Mouse (Mus musculus) neural tube, embryonic 15.5 days (tissue): ENCODE measurements at regions not wholly inside any gene's neighbourhood (a gene's known extent, or its start where the extent isn't known, plus 50 kb on each side); places are given as distances from the start of the nearest gene placed in this dataset.

Experiments used
- ATAC-seq: fragments of 200-750 bp; cut with Nextera tagmentation; 2 replicates; pipeline ENCODE4 v1.8.0; 2017; ENCODE audit warnings: mild to moderate bottlenecking, moderate TSS enrichment, moderate library complexity; ENCODE audit not compliant: low FRiP score
- H3K27ac ChIP-seq: fragments of 300-500 bp; sonication (generic); replicated peaks from 2 replicates; pipeline ENCODE4 v1.5.1; 2015; ENCODE audit warnings: mild to moderate bottlenecking, inconsistent platforms
- H3K27me3 ChIP-seq: fragments of 300-500 bp; sonication (generic); replicated peaks from 2 replicates; pipeline ENCODE4 v1.6.1; 2015; ENCODE audit warnings: inconsistent platforms
- H3K36me3 ChIP-seq: fragments of 300-500 bp; sonication (generic); 2 replicates; pipeline ENCODE4 v1.6.1; 2015; ENCODE audit warnings: inconsistent platforms
- H3K4me1 ChIP-seq: fragments of 300-500 bp; sonication (generic); 2 replicates; pipeline ENCODE4 v1.6.1; 2015; ENCODE audit warnings: inconsistent platforms
- H3K4me2 ChIP-seq: fragments of 300-500 bp; sonication (generic); 2 replicates; pipeline ENCODE4 v1.6.1; 2015; ENCODE audit warnings: inconsistent platforms, mild to moderate bottlenecking, moderate library complexity
- H3K4me3 ChIP-seq: fragments of 300-500 bp; sonication (generic); replicated peaks from 2 replicates; pipeline ENCODE4 v1.5.1; 2015; ENCODE audit warnings: mild to moderate bottlenecking, inconsistent platforms
- H3K9ac ChIP-seq: fragments of 300-500 bp; sonication (generic); replicated peaks from 2 replicates; pipeline ENCODE4 v1.6.1; 2015; ENCODE audit warnings: mild to moderate bottlenecking, inconsistent platforms
- H3K9me3 ChIP-seq: fragments of 300-500 bp; sonication (generic); replicated peaks from 2 replicates; pipeline ENCODE4 v1.6.1; 2016; ENCODE audit warnings: inconsistent platforms
- WGBS: fragments of 180-500 bp; shearing (Covaris S2); methylation state at CpG from one replicate; pipeline ENCODE4 v1.1.7; 2015; ENCODE audit warnings: mixed read lengths; 5-methylcytosine and 5-hydroxymethylcytosine counted together

DNA sequence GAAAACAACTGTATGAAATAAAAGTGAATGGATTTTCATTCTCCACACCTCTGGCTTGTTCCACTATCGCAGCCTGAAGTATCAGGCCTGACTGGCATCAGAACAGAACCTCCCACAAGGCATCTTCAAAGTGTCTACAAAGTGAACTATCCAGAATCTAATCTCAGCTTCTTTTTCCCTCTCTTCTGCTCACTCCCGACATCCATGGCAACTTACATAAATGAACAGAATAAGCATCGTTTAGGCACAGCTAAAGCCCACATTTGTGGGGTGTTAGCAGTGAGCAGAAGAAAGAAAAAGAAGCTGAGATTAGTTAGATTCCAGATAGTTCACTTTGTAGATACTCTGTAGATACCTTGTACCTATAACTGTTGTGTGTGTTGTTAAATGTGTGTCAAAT is 182.0 kb downstream of the Lmo4 start:
- Histone ChIP-seq H3K36me3 (no peaks in the 10 kb centered on the region), H3K9ac (no peak overlapping the region), H3K4me2 (no peak overlapping the region), H3K27ac (no peak overlapping the region), H3K9me3 (no peaks in the 10 kb centered on the region), H3K4me1 (no peaks in the 10 kb centered on the region), H3K27me3 (no peaks in the 10 kb centered on the region), H3K4me3 (no peak overlapping the region)
- 90% methylated on average over 3 of the region's 3 CpGs for WGBS
- no peak for ATAC-seq

DNA sequence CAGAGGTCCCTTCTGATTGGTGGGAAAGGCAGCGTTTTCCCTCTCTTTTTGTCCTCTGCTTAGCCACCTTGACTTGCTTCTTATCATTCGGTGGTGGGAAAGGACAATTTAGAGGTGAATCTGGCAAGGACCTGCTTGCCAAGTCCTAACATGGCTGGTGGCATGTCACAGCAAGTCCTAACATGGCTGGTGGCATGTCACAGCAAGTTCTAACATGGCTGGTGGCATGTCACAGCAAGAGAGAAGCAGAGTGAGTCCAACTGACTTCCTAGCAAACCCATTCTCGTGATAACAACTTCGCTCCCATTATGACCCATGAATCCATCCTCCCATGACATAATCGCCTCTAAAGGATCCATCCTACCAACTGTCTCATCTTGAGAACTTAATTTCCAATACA is 183.1 kb downstream of the Lmo4 start:
- H3K27ac ChIP-seq = no peak overlapping the region
- H3K4me1 ChIP-seq = no peaks in the 10 kb centered on the region
- no peak overlapping the region for H3K4me2 ChIP-seq
- no peaks in the 10 kb centered on the region for H3K36me3 ChIP-seq
- H3K9me3 ChIP-seq = no peaks in the 10 kb centered on the region
- no peaks in the 10 kb centered on the region for H3K27me3 ChIP-seq
- no peak overlapping the region for H3K4me3 ChIP-seq
- H3K9ac ChIP-seq = no peak overlapping the region
- ATAC-seq = no peak
- WGBS = 93% methylated on average over 5 of the region's 5 CpGs

DNA sequence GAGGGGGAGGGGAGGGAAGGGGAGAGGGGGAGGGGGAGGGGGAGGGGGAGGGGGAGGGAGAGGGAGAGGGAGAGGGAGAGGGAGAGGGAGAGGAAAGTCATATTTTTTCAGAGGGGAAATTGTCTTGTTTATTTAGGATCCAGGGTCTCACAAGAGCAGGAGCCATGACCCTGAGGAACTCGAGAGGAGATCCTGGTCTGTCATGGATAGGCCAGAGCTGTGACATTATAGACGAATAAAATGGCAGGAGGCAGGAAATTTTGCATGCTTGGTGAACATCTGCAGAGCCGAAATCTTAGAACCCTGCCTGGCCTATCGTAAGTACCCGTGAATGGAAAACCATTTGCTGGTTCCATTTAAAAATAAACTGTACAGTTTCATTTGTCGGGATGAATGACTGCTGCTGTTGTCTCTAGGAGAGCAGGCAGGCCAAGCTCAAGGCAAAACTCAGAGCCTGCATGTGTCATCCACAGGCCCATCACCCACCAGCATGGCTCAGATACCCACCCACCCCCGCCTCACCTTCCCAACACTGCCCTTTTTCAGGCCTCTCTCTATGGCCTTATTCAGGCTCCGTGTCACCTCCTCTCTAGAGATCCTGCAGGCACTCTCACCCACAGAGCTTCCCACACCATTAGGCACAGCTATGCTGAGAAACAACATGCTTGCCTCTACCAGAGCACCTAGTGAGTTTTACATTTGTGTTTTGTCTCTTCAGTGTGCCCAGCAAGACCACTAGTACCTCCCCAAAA is 184.7 kb downstream of the Lmo4 start:
- Histone ChIP-seq H3K4me3 (no peak overlapping the region), H3K9me3 (no peaks in the 10 kb centered on the region), H3K27ac (no peak overlapping the region), H3K36me3 (no peaks in the 10 kb centered on the region), H3K4me2 (no peak overlapping the region), H3K9ac (no peak overlapping the region), H3K27me3 (no peaks in the 10 kb centered on the region), H3K4me1 (no peaks in the 10 kb centered on the region)
- 59% methylated on average over 8 of the region's 8 CpGs for WGBS
- no peak for ATAC-seq

GRCm38 (mm10) chr3:144019293-144019692 is 185.7 kb downstream of the Lmo4 start:
- Histone ChIP-seq H3K9ac (no peak overlapping the region), H3K4me3 (no peak overlapping the region), H3K4me2 (no peak overlapping the region), H3K4me1 (no peaks in the 10 kb centered on the region), H3K27ac (no peak overlapping the region), H3K27me3 (0 out of 2 replicates have a peak, but pooled peaks cover under 1% of the 10 kb centered on the region), H3K36me3 (no peaks in the 10 kb centered on the region), H3K9me3 (no peaks in the 10 kb centered on the region)
- no peak for ATAC-seq
- WGBS = 87% methylated on average over 2 of the region's 2 CpGs

DNA sequence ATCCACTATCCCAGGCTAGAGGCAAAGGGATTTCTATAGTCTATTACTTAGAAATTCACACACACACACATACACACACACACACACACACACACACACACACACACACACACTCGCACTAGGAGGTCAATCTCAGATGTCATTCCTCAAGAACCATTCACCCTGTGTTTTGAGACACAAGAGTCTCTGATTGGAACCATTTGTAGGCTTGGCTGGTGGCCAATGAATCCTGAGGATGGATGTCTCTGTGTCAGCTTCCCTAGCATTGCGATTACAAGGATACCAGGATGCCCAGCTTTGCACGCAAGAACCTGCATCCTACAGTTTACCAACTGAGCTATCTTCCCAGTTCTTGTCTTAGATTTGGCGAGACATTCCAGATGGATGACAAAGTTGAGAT is 186.5 kb downstream of the Lmo4 start:
- no peaks in the 10 kb centered on the region for H3K9me3 ChIP-seq
- H3K36me3 ChIP-seq = no peaks in the 10 kb centered on the region
- no peak overlapping the region for H3K4me3 ChIP-seq
- H3K4me1 ChIP-seq = no peaks in the 10 kb centered on the region
- 0 out of 2 replicates have a peak, but pooled peaks cover 3% of the 10 kb centered on the region for H3K27me3 ChIP-seq
- H3K9ac ChIP-seq = no peak overlapping the region
- 67% methylated on average over 4 of the region's 4 CpGs for WGBS
- H3K4me2 ChIP-seq = no peak overlapping the region
- ATAC-seq = no peak
- no peak overlapping the region for H3K27ac ChIP-seq

DNA sequence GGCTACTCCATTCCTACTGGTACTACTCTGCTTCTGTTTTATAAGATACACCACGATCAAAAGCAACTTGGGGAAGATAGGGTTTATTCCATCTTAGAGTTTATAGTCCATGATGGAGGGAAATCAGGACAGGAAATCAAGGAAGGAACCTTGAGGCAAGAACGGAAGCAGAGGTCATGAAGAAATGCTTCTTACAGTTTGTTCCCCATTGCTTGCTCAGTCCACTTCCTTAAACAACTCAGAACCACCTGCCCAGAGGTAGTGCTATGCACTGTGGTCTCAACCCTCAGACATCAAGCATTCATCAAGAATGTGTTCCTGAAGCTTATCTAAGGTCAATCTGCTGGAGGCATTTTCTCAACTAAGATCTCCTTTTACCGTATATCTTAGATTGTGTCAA is 189.8 kb downstream of the Lmo4 start:
- H3K4me1 ChIP-seq = peaks cover 5% of the 10 kb centered on the region; the same call in 1 of the 2 replicates
- no peak overlapping the region for H3K9ac ChIP-seq
- 0 out of 2 replicates have a peak, but pooled peaks cover 3% of the 10 kb centered on the region for H3K27me3 ChIP-seq
- no peak for ATAC-seq
- H3K4me2 ChIP-seq = no peak overlapping the region
- no peak overlapping the region for H3K4me3 ChIP-seq
- 96% methylated on average over 3 of the region's 3 CpGs for WGBS
- no peak overlapping the region for H3K27ac ChIP-seq
- no peaks in the 10 kb centered on the region for H3K9me3 ChIP-seq
- H3K36me3 ChIP-seq = no peaks in the 10 kb centered on the region

DNA sequence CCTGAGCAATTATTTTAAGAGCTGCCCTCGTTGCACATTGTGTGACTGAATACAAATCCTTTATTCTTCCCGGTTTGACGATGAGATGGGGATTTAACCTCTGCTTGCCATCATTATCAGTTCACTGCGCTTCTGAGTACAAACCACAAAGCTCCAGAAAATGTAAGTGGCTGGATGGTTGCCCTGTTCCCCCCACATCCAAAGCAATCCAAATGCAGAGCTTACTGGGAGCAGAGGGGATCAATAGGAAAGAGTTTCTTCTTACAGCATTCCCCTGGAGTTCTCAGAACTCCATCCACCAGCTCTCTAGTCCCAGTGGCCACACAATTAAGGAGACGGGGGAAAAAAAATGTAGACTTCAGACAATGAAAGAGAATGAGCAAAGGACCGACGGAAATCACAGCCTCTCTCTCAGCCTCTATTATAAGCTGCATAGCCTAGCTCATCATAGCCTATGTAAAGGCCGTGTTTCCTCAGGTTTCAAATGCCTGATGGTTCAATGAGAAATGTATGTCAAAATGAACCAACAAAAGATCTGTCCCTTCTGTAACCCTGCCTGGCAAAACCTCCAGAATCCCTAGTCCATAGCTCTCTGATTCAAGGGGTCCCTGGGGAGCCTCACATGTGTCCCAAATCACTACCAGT is 191.4 kb downstream of the Lmo4 start:
- no peak for ATAC-seq
- H3K9ac ChIP-seq = no peak overlapping the region
- peaks cover 5% of the 10 kb centered on the region; the same call in 1 of the 2 replicates for H3K4me1 ChIP-seq
- 0 out of 2 replicates have a peak, but pooled peaks cover 3% of the 10 kb centered on the region for H3K27me3 ChIP-seq
- no peak overlapping the region for H3K4me3 ChIP-seq
- 57% methylated on average over 8 of the region's 8 CpGs for WGBS
- H3K36me3 ChIP-seq = no peaks in the 10 kb centered on the region
- no peaks in the 10 kb centered on the region for H3K9me3 ChIP-seq
- H3K27ac ChIP-seq = no peak overlapping the region
- no peak overlapping the region for H3K4me2 ChIP-seq

DNA sequence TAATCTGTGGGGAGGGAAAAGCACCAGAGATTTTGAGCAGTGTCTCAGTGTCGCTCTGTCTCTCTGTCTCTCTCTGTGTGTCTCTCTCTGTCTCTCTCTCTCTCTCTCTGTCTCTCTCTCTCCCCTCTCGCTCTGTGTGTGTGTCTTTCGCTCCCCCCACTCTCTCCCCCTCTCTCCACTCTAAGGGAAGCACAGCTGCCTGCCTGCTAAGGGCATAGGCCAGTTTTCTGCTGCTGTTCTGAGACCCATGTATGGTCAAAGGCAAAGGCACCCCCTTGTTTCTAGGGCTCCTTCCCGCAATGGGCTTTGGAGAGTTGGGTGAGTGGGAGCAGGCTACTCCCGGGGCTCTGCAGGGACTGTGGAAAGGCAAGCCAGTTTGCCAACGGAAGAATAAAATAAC is 192.2 kb downstream of the Lmo4 start:
- ATAC-seq = no peak
- Histone ChIP-seq H3K4me3 (no peak overlapping the region), H3K27me3 (0 out of 2 replicates have a peak, but pooled peaks cover 3% of the 10 kb centered on the region), H3K27ac (no peak overlapping the region), H3K4me1 (peaks cover 5% of the 10 kb centered on the region; the same call in 1 of the 2 replicates), H3K9me3 (no peaks in the 10 kb centered on the region), H3K36me3 (no peaks in the 10 kb centered on the region), H3K4me2 (no peak overlapping the region), H3K9ac (no peak overlapping the region)
- WGBS = 61% methylated on average over 6 of the region's 6 CpGs

DNA sequence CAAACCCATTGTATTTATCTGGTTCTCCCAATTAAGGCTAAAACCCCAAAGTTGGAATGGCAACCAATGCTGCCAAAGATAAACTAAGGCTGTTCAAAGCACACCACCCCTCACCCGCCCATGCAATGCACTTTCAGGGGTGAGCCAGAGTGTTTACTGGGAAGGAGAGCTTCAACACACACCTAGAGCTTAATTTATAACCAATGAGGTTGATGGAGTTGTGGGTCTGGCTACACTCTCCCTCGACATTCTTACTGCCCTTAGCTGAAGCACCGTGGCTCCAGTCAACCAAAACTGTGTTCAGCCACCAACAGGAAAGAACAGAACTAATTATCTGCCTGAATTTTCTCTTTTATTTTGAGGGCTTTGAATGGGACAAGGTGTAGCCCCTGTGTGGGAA is 192.8 kb downstream of the Lmo4 start:
- WGBS = 67% methylated on average over 3 of the region's 3 CpGs
- no peak overlapping the region for H3K9ac ChIP-seq
- H3K4me2 ChIP-seq = no peak overlapping the region
- H3K27me3 ChIP-seq = 0 out of 2 replicates have a peak, but pooled peaks cover 3% of the 10 kb centered on the region
- no peaks in the 10 kb centered on the region for H3K9me3 ChIP-seq
- no peaks in the 10 kb centered on the region for H3K36me3 ChIP-seq
- peaks cover 5% of the 10 kb centered on the region; the same call in 1 of the 2 replicates for H3K4me1 ChIP-seq
- no peak overlapping the region for H3K27ac ChIP-seq
- H3K4me3 ChIP-seq = no peak overlapping the region
- no peak for ATAC-seq

- Histone ChIP-seq H3K4me3 (no peak overlapping the region), H3K9me3 (no peaks in the 10 kb centered on the region), H3K4me1 (peaks cover 5% of the 10 kb centered on the region; the same call in 1 of the 2 replicates), H3K27me3 (0 out of 2 replicates have a peak, but pooled peaks cover 3% of the 10 kb centered on the region), H3K36me3 (no peaks in the 10 kb centered on the region), H3K9ac (no peak overlapping the region), H3K4me2 (no peak overlapping the region), H3K27ac (no peak overlapping the region)
- no peak for ATAC-seq
- 51% methylated on average over 12 of the region's 12 CpGs for whole genome bisulfite sequencing
These were observed 193.5 kb downstream of the Lmo4 start for GRCm38 (mm10) chr3:144011456-144012025.

GRCm38 (mm10) chr3:144010558-144010957 is 194.5 kb downstream of the Lmo4 start:
- H3K4me1 ChIP-seq = peaks cover 5% of the 10 kb centered on the region; the same call in 1 of the 2 replicates
- no peak overlapping the region for H3K4me2 ChIP-seq
- no peak overlapping the region for H3K9ac ChIP-seq
- no peak overlapping the region for H3K4me3 ChIP-seq
- H3K27me3 ChIP-seq = 0 out of 2 replicates have a peak, but pooled peaks cover 3% of the 10 kb centered on the region
- ATAC-seq = no peak
- no peaks in the 10 kb centered on the region for H3K9me3 ChIP-seq
- WGBS = 32% methylated on average over 6 of the region's 6 CpGs
- H3K36me3 ChIP-seq = no peaks in the 10 kb centered on the region
- no peak overlapping the region for H3K27ac ChIP-seq
